ENCODE assay signal across 15 mouse cellular contexts in the genomic region with DNA sequence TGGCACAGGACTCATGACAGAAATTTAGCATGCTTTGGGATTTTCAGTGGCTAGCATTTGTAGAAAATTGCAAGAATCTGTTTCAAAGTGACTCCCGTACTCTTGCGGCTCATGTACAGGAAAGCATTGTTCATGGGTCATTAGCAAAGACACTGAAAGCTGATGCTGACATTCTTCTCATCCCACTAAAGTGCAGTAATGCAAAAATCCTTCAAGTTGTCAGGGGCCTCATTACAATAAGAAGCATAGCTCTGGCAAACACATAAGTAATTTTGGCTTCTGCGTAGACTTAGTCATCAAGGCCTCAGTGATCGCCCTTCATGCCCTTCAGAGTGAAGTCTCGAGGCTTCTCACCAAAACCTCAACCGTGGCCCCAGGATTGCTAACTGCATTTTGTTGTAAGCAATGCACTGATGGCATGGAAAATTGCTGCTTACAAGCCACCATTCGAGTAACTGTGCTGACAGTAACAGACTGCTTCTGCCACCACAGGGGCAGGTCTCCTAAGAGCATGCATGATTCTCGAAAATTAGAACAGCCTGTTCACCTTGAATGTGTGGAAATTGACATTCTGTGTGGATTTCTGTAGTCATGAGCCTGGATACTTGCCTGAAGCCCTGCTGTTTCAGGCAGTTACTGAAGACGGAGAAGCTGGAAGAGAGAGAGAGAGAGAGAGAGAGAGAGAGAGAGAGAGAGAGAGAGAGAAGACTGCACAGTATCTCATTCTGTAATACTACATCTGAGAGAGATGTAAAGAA.
A peak's percentile ranks its signal among the peaks of the same experiment; 100 is the strongest.
DNase-seq lines count a peak whose midpoint lies in the region; ATAC-seq lines count a peak whose summit lies in the region.
"Had no signal": no experiment of that assay in that cellular context is flagged by ENCODE, and none has a peak within 500 bp of the region (broad histone marks: within the 10 kb centered on the region; RNA-seq: fewer than 3 reads in every experiment).

No protein-coding gene starts in this region.

- H3K4me2 ChIP-seq in kidney, embryonic 16.5 days (replicated peaks; ENCODE audit: low read depth, low read length), result no peak overlapping the region
- H3K4me2 ChIP-seq in hindbrain, embryonic 16.5 days (ENCODE audit: low read length), result no peak overlapping the region
- H3K4me2 ChIP-seq: heart, embryonic 15.5 days; midbrain, embryonic 12.5 days had no signal

- peak; percentile 28; the same call in 1 of the 2 replicates for ATAC-seq in kidney, embryonic 16.5 days (ENCODE audit: low FRiP score, low TSS enrichment)
- peak; percentile 38; the same call in 1 of the 2 replicates for ATAC-seq in hindbrain, embryonic 16.5 days
- no peak for ATAC-seq in CD4-positive, CD25-positive, alpha-beta regulatory T cell, adult 4 months

- H3K9ac ChIP-seq in kidney, embryonic 16.5 days (replicated peaks; ENCODE audit: low read length), result no peak overlapping the region
- no peak overlapping the region for H3K9ac ChIP-seq in hindbrain, embryonic 16.5 days (ENCODE audit: low read depth, low read length)
- H3K9ac ChIP-seq: heart, embryonic 15.5 days; liver, embryonic 14.5 days; midbrain, embryonic 12.5 days had no signal

- peak; percentile 29 to 39 for DNase-seq in cerebellum, postnatal 14 days
- DNase-seq in cerebellum, postnatal 36 days, result no peak
- no peak for DNase-seq in kidney, adult 18-20 months
- DNase-seq in brain, adult 2 months (ENCODE audit: low read depth, low spot score), result peak; percentile 17
- no peak for DNase-seq in T-cell, adult 2 months (ENCODE audit: low spot score)
- DNase-seq: B cell, adult 2 months; embryo, embryonic 11 days; lung, postnatal 14 days; thymus, adult 18-20 months had no signal

- no peaks in the 10 kb centered on the region for H3K9me3 ChIP-seq in kidney, embryonic 16.5 days (ENCODE audit: low read length)
- no peaks in the 10 kb centered on the region for H3K9me3 ChIP-seq in hindbrain, embryonic 16.5 days (ENCODE audit: control insufficient read depth, low read length)
- H3K9me3 ChIP-seq: heart, embryonic 15.5 days; midbrain, embryonic 12.5 days had no signal

- H3K27me3 ChIP-seq in kidney, embryonic 16.5 days (ENCODE audit: insufficient read depth, low read length), result no peaks in the 10 kb centered on the region
- no peaks in the 10 kb centered on the region for H3K27me3 ChIP-seq in hindbrain, embryonic 16.5 days (replicated peaks; ENCODE audit: control insufficient read depth, insufficient read depth, low read length)
- H3K27me3 ChIP-seq: heart, embryonic 15.5 days; midbrain, embryonic 12.5 days had no signal

- H3K4me1 ChIP-seq in kidney, embryonic 16.5 days (ENCODE audit: insufficient read depth, low read length), result 0 out of 2 replicates have a peak, but pooled peaks cover 6% of the 10 kb centered on the region
- no peaks in the 10 kb centered on the region; the same call in 1 of the 2 replicates for H3K4me1 ChIP-seq in hindbrain, embryonic 16.5 days (ENCODE audit: control insufficient read depth, insufficient read depth, low read depth, low read length)
- H3K4me1 ChIP-seq: heart, embryonic 15.5 days; midbrain, embryonic 12.5 days had no signal

- no peak overlapping the region for H3K4me3 ChIP-seq in kidney, embryonic 16.5 days (ENCODE audit: low read length)
- no peak overlapping the region for H3K4me3 ChIP-seq in hindbrain, embryonic 16.5 days (ENCODE audit: low read length)
- H3K4me3 ChIP-seq: heart, embryonic 15.5 days; midbrain, embryonic 12.5 days had no signal

- peak overlapping the region; percentile 43; the same call in 1 of the 2 replicates for H3K27ac ChIP-seq in kidney, embryonic 16.5 days (ENCODE audit: low read length)
- H3K27ac ChIP-seq in hindbrain, embryonic 16.5 days (ENCODE audit: low read depth, low read length), result peak overlapping the region; percentile 48; the same call in 1 of the 2 replicates
- H3K27ac ChIP-seq: heart, embryonic 15.5 days; liver, embryonic 14.5 days; midbrain, embryonic 12.5 days had no signal

- WGBS in kidney, embryonic 16.5 days, result 43% methylated on average over 9 of the region's 9 CpGs
- WGBS in hindbrain, embryonic 16.5 days, result 48% methylated on average over 9 of the region's 9 CpGs

- H3K36me3 ChIP-seq in kidney, embryonic 16.5 days (ENCODE audit: insufficient read depth, low read length), result no peaks in the 10 kb centered on the region
- H3K36me3 ChIP-seq in hindbrain, embryonic 16.5 days (ENCODE audit: control insufficient read depth, insufficient read depth, low read length), result no peaks in the 10 kb centered on the region
- H3K36me3 ChIP-seq: heart, embryonic 15.5 days; midbrain, embryonic 12.5 days had no signal

Comparison
In these comparisons a context has a peak if more than half of its experiments do, and no peak if none do; other contexts are left out.
1. DNase-seq: peak in cerebellum, postnatal 14 days (2 of 2) and brain, adult 2 months (single experiment); none in cerebellum, postnatal 36 days (0 of 2), kidney, adult 18-20 months (single experiment) and T-cell, adult 2 months (single experiment).